Comparison of ENCODE assay signal across 9 mouse cellular contexts in the genomic region with DNA sequence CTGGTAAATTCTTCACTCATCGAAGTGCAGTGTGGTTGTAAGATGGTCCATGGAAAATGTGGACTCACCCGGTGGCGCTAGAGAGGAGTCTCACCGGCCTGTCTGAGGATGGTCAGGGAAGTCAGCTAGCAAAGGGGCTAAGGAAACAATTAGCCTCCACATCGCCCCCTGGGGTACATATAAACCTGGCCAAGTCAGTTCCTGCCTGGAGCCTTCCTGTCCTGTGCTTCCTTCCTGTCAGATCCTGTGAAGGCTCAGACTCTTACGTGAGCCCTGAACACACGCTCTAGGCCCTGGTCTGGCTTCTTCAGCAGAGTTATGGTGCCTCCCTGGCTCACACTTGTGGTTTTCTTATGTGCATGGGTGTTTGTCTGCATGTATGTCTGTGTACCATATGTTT. TPM values are rescaled to one million over a fixed set of nuclear protein-coding genes. Genes with fewer than 3 reads are reported as not detected.
DNase-seq lines count a peak whose midpoint lies in the region; ATAC-seq and TF ChIP-seq lines count a peak whose summit lies in the region.
"Had no signal": no experiment of that assay in that cellular context is flagged by ENCODE, and none has a peak within 500 bp of the region (broad histone marks: within the 10 kb centered on the region; RNA-seq: fewer than 3 reads in every experiment).

No protein-coding gene starts in this region.

- WGBS in forebrain, embryonic 15.5 days, result 45% methylated on average over 7 of the region's 7 CpGs

- DNase-seq in left cerebral cortex, adult 2 months (ENCODE audit: extremely low spot score in 1 of 2, low spot score in 2 of 2), result no peak
- DNase-seq in left cerebral cortex, adult 18-20 months (ENCODE audit: low spot score in 2 of 2), result no peak
- DNase-seq in ZHBTc4 (ENCODE audit: low read depth, low spot score), result peak; percentile 91
- DNase-seq in heart, postnatal 4 days, result peak; percentile 70
- DNase-seq in gastrocnemius, postnatal 14 days, result no peak
- DNase-seq in cerebellum, adult 9-10 months, result no peak

- TF ChIP-seq CTCF in left cerebral cortex, adult 2 months (IDR thresholded peaks at IDR 0.05), result peak; percentile 22

- H3K36me3 ChIP-seq in forebrain, embryonic 15.5 days, result no peaks in the 10 kb centered on the region

- H3K4me1 ChIP-seq in forebrain, embryonic 15.5 days, result peaks cover 31% of the 10 kb centered on the region

- no peak overlapping the region for H3K4me2 ChIP-seq in forebrain, embryonic 15.5 days (replicated peaks)
- H3K4me2 ChIP-seq: lung, embryonic 15.5 days had no signal

- no peaks in the 10 kb centered on the region; the same call in 1 of the 2 replicates for H3K27me3 ChIP-seq in forebrain, embryonic 15.5 days
- H3K27me3 ChIP-seq: lung, embryonic 15.5 days had no signal

- no peak overlapping the region for H3K9ac ChIP-seq in forebrain, embryonic 15.5 days (replicated peaks)
- H3K9ac ChIP-seq: lung, embryonic 15.5 days had no signal

- peak; percentile 69 for ATAC-seq in megakaryocyte progenitor cell, adult 5-6 weeks (replicated peaks; ENCODE audit: poor library complexity)
- ATAC-seq in forebrain, embryonic 15.5 days (replicated peaks), result no peak

- no peak overlapping the region for H3K4me3 ChIP-seq in left cerebral cortex, adult 2 months
- H3K4me3 ChIP-seq in forebrain, embryonic 15.5 days, result no peak overlapping the region
- H3K4me3 ChIP-seq: lung, embryonic 15.5 days had no signal

- intact Hi-C loops in left cerebral cortex, adult 2 months (cut with DNase I), result no loop called here
- intact Hi-C loops in gastrocnemius, postnatal 14 days (cut with DNase I; ENCODE audit: low total_unique reads), result no loop called here

- H3K27ac ChIP-seq in left cerebral cortex, adult 2 months, result no peak overlapping the region
- no peak overlapping the region for H3K27ac ChIP-seq in forebrain, embryonic 15.5 days (replicated peaks)
- H3K27ac ChIP-seq: lung, embryonic 15.5 days had no signal

- no peaks in the 10 kb centered on the region for H3K9me3 ChIP-seq in forebrain, embryonic 15.5 days
- H3K9me3 ChIP-seq: lung, embryonic 15.5 days had no signal

RNA-seq across cellular contexts. Expression of a gene that starts 5.3 kb away (rescaled TPM):
- total RNA-seq in left cerebral cortex, adult 2 months (2021), result 1 to 10 TPM; 1.7 to 3.5 TPM
- total RNA-seq in left cerebral cortex, adult 18-20 months (2021), result 1 to 10 TPM; 1.1 to 2.0 TPM
- total RNA-seq in heart, postnatal 4 days (2021), result 1 to 10 TPM; 4.0 to 5.0 TPM
- total RNA-seq in megakaryocyte progenitor cell, adult 5-6 weeks (2015), result 0.30 and 1.3 TPM in 2 replicates
- total RNA-seq in megakaryocyte progenitor cell, adult 5-6 weeks (2017), result 0.08 and 0.57 TPM in 2 replicates
- 1 to 10 TPM; 3.8 to 5.9 TPM for total RNA-seq in gastrocnemius, postnatal 14 days (2021)
- polyA plus RNA-seq in forebrain, embryonic 15.5 days (2015; fragmentation: Nextera tagmentation; extraction: Ambion mirVana), result 3.6 and 3.8 TPM in 2 replicates

RNA-seq across cellular contexts. Expression of a gene that starts 24.3 kb away (rescaled TPM):
- 10 to 100 TPM; 11.5 to 13.2 TPM for total RNA-seq in left cerebral cortex, adult 2 months (2021)
- 10 to 100 TPM; 13.1 to 14.2 TPM for total RNA-seq in left cerebral cortex, adult 18-20 months (2021)
- 1 to 10 TPM; 4.6 to 5.9 TPM for total RNA-seq in heart, postnatal 4 days (2021)
- 9.1 and 10.2 TPM in 2 replicates for total RNA-seq in megakaryocyte progenitor cell, adult 5-6 weeks (2015)
- 6.4 and 8.9 TPM in 2 replicates for total RNA-seq in megakaryocyte progenitor cell, adult 5-6 weeks (2017)
- 1 to 10 TPM; 3.3 to 3.6 TPM for total RNA-seq in gastrocnemius, postnatal 14 days (2021)
- polyA plus RNA-seq in forebrain, embryonic 15.5 days (2015; fragmentation: Nextera tagmentation; extraction: Ambion mirVana), result 4.4 and 4.6 TPM in 2 replicates

RNA-seq across cellular contexts. Expression of a gene that starts 25.4 kb away (rescaled TPM):
- not detected for total RNA-seq in left cerebral cortex, adult 2 months (2021)
- under 1 TPM in 1 of 2 experiments, not detected in 1; 0.77 TPM for total RNA-seq in left cerebral cortex, adult 18-20 months (2021)
- not detected for total RNA-seq in heart, postnatal 4 days (2021)
- total RNA-seq in megakaryocyte progenitor cell, adult 5-6 weeks (2015), result not detected in 2 replicates
- not detected in 2 replicates for total RNA-seq in megakaryocyte progenitor cell, adult 5-6 weeks (2017)
- not detected for total RNA-seq in gastrocnemius, postnatal 14 days (2021)
- 0.37 TPM in 1 of 2 replicates, not detected in the other for polyA plus RNA-seq in forebrain, embryonic 15.5 days (2015; fragmentation: Nextera tagmentation; extraction: Ambion mirVana)

RNA-seq across cellular contexts. Expression of a gene that starts 32.5 kb away (rescaled TPM):
- 10 to 100 TPM; 13.7 to 19.6 TPM for total RNA-seq in left cerebral cortex, adult 2 months (2021)
- total RNA-seq in left cerebral cortex, adult 18-20 months (2021), result 10 to 100 TPM; 16.9 to 17.3 TPM
- 1 to 10 TPM; 5.0 to 5.8 TPM for total RNA-seq in heart, postnatal 4 days (2021)
- total RNA-seq in megakaryocyte progenitor cell, adult 5-6 weeks (2015), result 1.4 and 2.0 TPM in 2 replicates
- total RNA-seq in megakaryocyte progenitor cell, adult 5-6 weeks (2017), result 1.1 and 4.1 TPM in 2 replicates
- total RNA-seq in gastrocnemius, postnatal 14 days (2021), result under 1 TPM; 0.91 to 0.96 TPM
- 8.6 and 8.8 TPM in 2 replicates for polyA plus RNA-seq in forebrain, embryonic 15.5 days (2015; fragmentation: Nextera tagmentation; extraction: Ambion mirVana)

RNA-seq across cellular contexts. Expression of a gene that starts 54.8 kb away (rescaled TPM):
- 100 to 1,000 TPM; 512 to 526 TPM for total RNA-seq in left cerebral cortex, adult 2 months (2021)
- total RNA-seq in left cerebral cortex, adult 18-20 months (2021), result 100 to 1,000 TPM; 585 to 613 TPM
- 100 to 1,000 TPM; 952 to 961 TPM for total RNA-seq in heart, postnatal 4 days (2021)
- 4,838 and 5,186 TPM in 2 replicates for total RNA-seq in megakaryocyte progenitor cell, adult 5-6 weeks (2015)
- total RNA-seq in megakaryocyte progenitor cell, adult 5-6 weeks (2017), result 1,989 and 2,131 TPM in 2 replicates
- total RNA-seq in gastrocnemius, postnatal 14 days (2021), result 100 to 1,000 TPM; 786 to 929 TPM
- polyA plus RNA-seq in forebrain, embryonic 15.5 days (2015; fragmentation: Nextera tagmentation; extraction: Ambion mirVana), result 478 and 525 TPM in 2 replicates

Comparison
In these comparisons a context has a peak if more than half of its experiments do, and no peak if none do; other contexts are left out.
1. DNase-seq: peak in ZHBTc4 (single experiment) and heart, postnatal 4 days (single experiment); none in left cerebral cortex, adult 2 months (0 of 2), left cerebral cortex, adult 18-20 months (0 of 2), gastrocnemius, postnatal 14 days (single experiment) and cerebellum, adult 9-10 months (single experiment).